Mouse (Mus musculus) left cerebral cortex, adult 2 months (tissue): Measurements from ENCODE around the gene 1700008O03Rik. TPM values are rescaled to one million over a fixed set of nuclear protein-coding genes. Genes with fewer than 3 reads are reported as not detected.

Experiments used
- DNase-seq, 2 experiments: peaks; one replicate each; pipeline ENCODE4 v3.0.0; 2021 to 2022; ENCODE audit warnings: low spot score in 2 of 2, mixed read lengths in 1 of 2; ENCODE audit errors: extremely low spot score in 1 of 2
- H3K27ac ChIP-seq: fragments of 200-600 bp; 2 replicates; pipeline ENCODE4 v1.8.1; 2022
- H3K4me3 ChIP-seq: fragments of 200-600 bp; 2 replicates; pipeline ENCODE4 v1.8.1; 2022
- CTCF ChIP-seq: fragments of 200-600 bp; IDR thresholded peaks from 2 replicates; pipeline ENCODE4 v1.8.1; 2022; ENCODE audit warnings: antibody characterized with exemption, mild to moderate bottlenecking, moderate library complexity
- intact Hi-C: fragments of 180-260 bp; cut with DNase I; formaldehyde crosslinking; loops from one replicate; pipeline ENCODE4 v1.15.1; 2025
- total RNA-seq, 2 experiments: library from RNA; stranded (reverse); gene quantifications; 2 replicates each; pipeline ENCODE4 v1.2.3; 2021

1700008O03Rik gene
- total RNA-seq, 2 experiments from 2014 or later, result 1.5 to 2.7 TPM

- Histone ChIP-seq H3K4me3 (no peak overlapping the region), H3K27ac (no peak overlapping the region)
- no peak for TF ChIP-seq CTCF
- no peak for DNase-seq
- intact Hi-C loops, result no loop called here
Measured at GRCm38 (mm10) chr7:44355411-44355810, 30.2 kb downstream of the 1700008O03Rik start.

GRCm38 (mm10) chr7:44353601-44354340 is 31.8 kb downstream of the 1700008O03Rik start:
- Histone ChIP-seq H3K4me3 (no peak overlapping the region), H3K27ac (peak overlapping the region; percentile 78)
- TF ChIP-seq CTCF, result no peak
- no peak for DNase-seq
- intact Hi-C loops, result loop anchor here (2.0 to 5.0 kb wide), 2 partner anchors 43 to 76 kb away; partner anchors contain the start of gene Shank1

- DNase-seq, result no peak
- TF ChIP-seq CTCF, result no peak
- peak overlapping the region; percentile 78 for H3K27ac ChIP-seq
- H3K4me3 ChIP-seq, result no peak overlapping the region
- intact Hi-C loops, result loop anchor here (2.0 to 5.0 kb wide), 2 partner anchors 42 to 76 kb away; partner anchors contain the start of gene Shank1
Measured at GRCm38 (mm10) chr7:44352750-44353600, 32.6 kb downstream of the 1700008O03Rik start.

- intact Hi-C loops, result loop anchor here (1.0 to 5.0 kb wide), 3 partner anchors 41 to 90 kb away; partner anchors contain the start of gene Shank1
- no peak for DNase-seq
- no peak overlapping the region for H3K4me3 ChIP-seq
- no peak for TF ChIP-seq CTCF
- H3K27ac ChIP-seq, result peak overlapping the region; percentile 78
Measured at GRCm38 (mm10) chr7:44351881-44352749, 33.5 kb downstream of the 1700008O03Rik start.

- TF ChIP-seq CTCF, result peak; percentile 91
- H3K4me3 ChIP-seq, result peak overlapping the region; percentile 4; the same call in 1 of the 2 replicates
- intact Hi-C loops, result loop anchor here (1.0 to 5.0 kb wide), 2 partner anchors 74 to 89 kb away; no protein-coding TSS in a partner anchor
- peak; percentile 81 to 82 for DNase-seq
- H3K27ac ChIP-seq, result peak overlapping the region; percentile 78
Measured at GRCm38 (mm10) chr7:44350957-44351711, 34.5 kb downstream of the 1700008O03Rik start.

- intact Hi-C loops, result no loop called here
Measured at GRCm38 (mm10) chr7:44349043-44349442, 36.6 kb downstream of the 1700008O03Rik start.

GRCm38 (mm10) chr7:44344622-44345021 is 41.0 kb downstream of the 1700008O03Rik start:
- H3K27ac ChIP-seq, result peak overlapping the region; percentile 50
- intact Hi-C loops, result no loop called here
- no peak overlapping the region for H3K4me3 ChIP-seq
- no peak for DNase-seq
- TF ChIP-seq CTCF, result no peak

More at GRCm38 (mm10) chr7:44349043-44349442, 36.6 kb downstream of the 1700008O03Rik start:
- H3K4me3 ChIP-seq, result no peak overlapping the region
- no peak for TF ChIP-seq CTCF
- DNase-seq, result no peak
- no peak overlapping the region for H3K27ac ChIP-seq

GRCm38 (mm10) chr7:44343459-44344015 is 42.1 kb downstream of the 1700008O03Rik start:
- Histone ChIP-seq H3K27ac (peak overlapping the region; percentile 5), H3K4me3 (no peak overlapping the region)
- TF ChIP-seq CTCF, result no peak
- intact Hi-C loops, result no loop called here
- DNase-seq, result no peak

GRCm38 (mm10) chr7:44341714-44342113 is 43.9 kb downstream of the 1700008O03Rik start:
- intact Hi-C loops, result no loop called here
- no peak for DNase-seq
- TF ChIP-seq CTCF, result no peak
- no peak overlapping the region for H3K4me3 ChIP-seq
- peak overlapping the region; percentile 74 for H3K27ac ChIP-seq

GRCm38 (mm10) chr7:44341119-44341518 is 44.5 kb downstream of the 1700008O03Rik start:
- no peak for DNase-seq
- Histone ChIP-seq H3K27ac (peak overlapping the region; percentile 74), H3K4me3 (no peak overlapping the region)
- no peak for TF ChIP-seq CTCF
- intact Hi-C loops, result no loop called here
